Mouse (Mus musculus) adrenal gland (tissue): ENCODE results near the gene Tom1l2.

Source experiments
- intact Hi-C: fragments of 180-260 bp; cut with DNase I; formaldehyde crosslinking; loops from one replicate; pipeline ENCODE4 v1.15.1; 2025
- microRNA-seq, 2 experiments: library from miRNA; unstranded; fragments of <30 nt; microRNA quantifications; one replicate each; pipeline ENCODE4; 2019

Gene Tom1l2

GRCm38 (mm10) chr11:60184346-60185325 lies 168.1 kb downstream of the Tom1l2 start:
- intact Hi-C loops: no loop called here

GRCm38 (mm10) chr11:60182741-60183140 lies 170.0 kb downstream of the Tom1l2 start:
- intact Hi-C loops: no loop called here

GRCm38 (mm10) chr11:60182116-60182670 lies 170.5 kb downstream of the Tom1l2 start:
- intact Hi-C loops: no loop called here

- intact Hi-C loops: loop anchor here (5.0 kb wide), 2 partner anchors 36 to 71 kb away; partner anchors contain the start of gene Rai1
Measured at GRCm38 (mm10) chr11:60178506-60178905, 174.2 kb downstream of the Tom1l2 start.

- intact Hi-C loops: loop anchor here (5.0 kb wide), 2 partner anchors 36 to 71 kb away; partner anchors contain the start of gene Rai1
Measured at GRCm38 (mm10) chr11:60178005-60178404, 174.7 kb downstream of the Tom1l2 start.

GRCm38 (mm10) chr11:60176975-60177657 lies 175.6 kb downstream of the Tom1l2 start:
- intact Hi-C loops: loop anchor here (5.0 kb wide), 2 partner anchors 35 to 70 kb away; partner anchors contain the start of gene Rai1

Small RNAs within 50 kb of the gene (microRNA-seq; reads per million reads assigned to microRNA genes)
- gene Gm27711: 0 reads per million in 2 experiments
- gene Mir6921: 0.80 to 1.5 reads per million in 2 experiments
- gene Mir6922: 0.34 to 0.74 reads per million in 2 experiments
